Mouse (Mus musculus): ENCODE results near the gene Neurl1a.
"Not testable (repeated sequence)": the region's sequence is repeated elsewhere in the genome, so short reads cannot be mapped to it uniquely, and the experiment has no call there.

Gene Neurl1a

GRCm38 (mm10) chr19:47178431-47179271 is at the start of gene Neurl1a:
Gene Neurl1a (plus strand): TSS chr19:47178820.
- DNase-seq (ENCODE audit: extremely low spot score), result peak; percentile 67

GRCm38 (mm10) chr19:47128835-47129234 is 49.8 kb upstream of the Neurl1a start:
- no peak for DNase-seq (ENCODE audit: extremely low spot score)

GRCm38 (mm10) chr19:47130551-47131125 is 48.0 kb upstream of the Neurl1a start:
- DNase-seq (ENCODE audit: extremely low spot score), result no peak

GRCm38 (mm10) chr19:47133161-47133560 is 45.5 kb upstream of the Neurl1a start:
- no peak for DNase-seq (ENCODE audit: extremely low spot score)

- DNase-seq (ENCODE audit: extremely low spot score), result no peak
Measured at GRCm38 (mm10) chr19:47135568-47135967, 43.1 kb upstream of the Neurl1a start.

- no peak for DNase-seq (ENCODE audit: extremely low spot score)
Measured at GRCm38 (mm10) chr19:47136170-47136569, 42.5 kb upstream of the Neurl1a start.

- DNase-seq (ENCODE audit: extremely low spot score), result no peak
Measured at GRCm38 (mm10) chr19:47137051-47137581, 41.5 kb upstream of the Neurl1a start.

- peak; percentile 39 for DNase-seq (ENCODE audit: extremely low spot score)
Measured at GRCm38 (mm10) chr19:47137771-47138421, 40.7 kb upstream of the Neurl1a start, which contains the start of gene Calhm2. Gene Calhm2 (minus strand): TSS chr19:47138294.

GRCm38 (mm10) chr19:47139611-47140010 is 39.0 kb upstream of the Neurl1a start:
- not testable (repeated sequence) for DNase-seq (ENCODE audit: extremely low spot score)

- DNase-seq (ENCODE audit: extremely low spot score), result no peak
Measured at GRCm38 (mm10) chr19:47142438-47142837, 36.2 kb upstream of the Neurl1a start.

GRCm38 (mm10) chr19:47144154-47144553 is 34.5 kb upstream of the Neurl1a start, which contains the start of gene Calhm1:
Gene Calhm1 (minus strand): TSS chr19:47144254.
- DNase-seq (ENCODE audit: extremely low spot score), result no peak

- no peak for DNase-seq (ENCODE audit: extremely low spot score)
Measured at GRCm38 (mm10) chr19:47148267-47148847, 30.3 kb upstream of the Neurl1a start.

GRCm38 (mm10) chr19:47149854-47150253 is 28.8 kb upstream of the Neurl1a start:
- DNase-seq (ENCODE audit: extremely low spot score), result no peak

- DNase-seq (ENCODE audit: extremely low spot score), result no peak
Measured at GRCm38 (mm10) chr19:47151332-47152061, 27.1 kb upstream of the Neurl1a start.

GRCm38 (mm10) chr19:47152062-47152369 is 26.6 kb upstream of the Neurl1a start:
- DNase-seq (ENCODE audit: extremely low spot score), result no peak

- no peak for DNase-seq (ENCODE audit: extremely low spot score)
Measured at GRCm38 (mm10) chr19:47153767-47154166, 24.9 kb upstream of the Neurl1a start.

- no peak for DNase-seq (ENCODE audit: extremely low spot score)
Measured at GRCm38 (mm10) chr19:47157664-47158063, 21.0 kb upstream of the Neurl1a start, which contains the start of gene Calhm3. Gene Calhm3 (minus strand): TSS chr19:47157764.

GRCm38 (mm10) chr19:47161669-47162068 is 17.0 kb upstream of the Neurl1a start:
- DNase-seq (ENCODE audit: extremely low spot score), result no peak

GRCm38 (mm10) chr19:47163176-47163744 is 15.4 kb upstream of the Neurl1a start:
- DNase-seq (ENCODE audit: extremely low spot score), result no peak

GRCm38 (mm10) chr19:47166758-47167157 is 11.9 kb upstream of the Neurl1a start:
- peak; percentile 42 for DNase-seq (ENCODE audit: extremely low spot score)

Measured in embryo, embryonic 9.5 days (tissue).